Mouse (Mus musculus): ENCODE results near the gene Abi1. TPM values are rescaled to one million over a fixed set of nuclear protein-coding genes. Genes with fewer than 3 reads are reported as not detected.

The Abi1 gene
- total and polyA plus RNA-seq, 3 experiments: 31.9 to 69.8 TPM; not detected in 1

GRCm38 (mm10) chr2:23028826-23029225 is 11.2 kb downstream of the Abi1 start:
- H3K4me3 ChIP-seq (ENCODE audit: control insufficient read depth in 1 of 2, insufficient read depth in 1 of 2, low read depth in 2 of 2, low read length in 2 of 2): no peak overlapping the region
- DNase-seq (ENCODE audit: low read depth, low spot score): no peak
- no peak overlapping the region for H3K27ac ChIP-seq (ENCODE audit: control insufficient read depth, low read depth, low read length)
- TF ChIP-seq GATA1 (IDR thresholded peaks at IDR 0.05; ENCODE audit: low read depth, low read length): no peak
- TF ChIP-seq GABPA (IDR thresholded peaks at IDR 0.05; ENCODE audit: low read depth, low read length): no peak
- TF ChIP-seq MYC (IDR thresholded peaks at IDR 0.05; ENCODE audit: low read depth, low read length): no peak
- no peak for TF ChIP-seq MXI1 (IDR thresholded peaks at IDR 0.05; ENCODE audit: low read depth, low read length)
- TF ChIP-seq TCF12 (IDR thresholded peaks at IDR 0.05; ENCODE audit: low read depth, low read length): no peak
- TF ChIP-seq MEF2A (IDR thresholded peaks at IDR 0.05; ENCODE audit: extremely low read depth, insufficient replicate concordance, low read depth, low read length, poor library complexity, severe bottlenecking): no peak
- TF ChIP-seq UBTF (IDR thresholded peaks at IDR 0.05; ENCODE audit: borderline replicate concordance, insufficient read depth, low read depth, low read length): no peak
- no peak for TF ChIP-seq CTCF (IDR thresholded peaks at IDR 0.05 in 2 of 3, conservative IDR thresholded peaks at IDR 0.05 in 1 of 3; ENCODE audit: control insufficient read depth in 1 of 3, insufficient read depth in 1 of 3, low read depth in 2 of 3, low read length in 3 of 3, poor library complexity in 1 of 3, severe bottlenecking in 1 of 3)
- TF ChIP-seq TBP (IDR thresholded peaks at IDR 0.05; ENCODE audit: low read depth, low read length): no peak
- TF ChIP-seq USF2 (IDR thresholded peaks at IDR 0.05; ENCODE audit: borderline replicate concordance in 1 of 2, insufficient read depth in 1 of 2, low read depth in 1 of 2, low read length in 2 of 2): no peak
- TF ChIP-seq EP300 (IDR thresholded peaks at IDR 0.05; ENCODE audit: low read depth in 1 of 2, low read length in 2 of 2): no peak
- no peak for TF ChIP-seq JUND (IDR thresholded peaks at IDR 0.05; ENCODE audit: low read depth, low read length)
- no peak for TF ChIP-seq SIN3A (IDR thresholded peaks at IDR 0.05; ENCODE audit: low read length)
- no peak for TF ChIP-seq NRF1 (IDR thresholded peaks at IDR 0.05; ENCODE audit: insufficient read depth, low read depth, low read length, poor library complexity, severe bottlenecking)
- no peak for TF ChIP-seq BHLHE40 (IDR thresholded peaks at IDR 0.05; ENCODE audit: borderline replicate concordance, low read depth, low read length)
- TF ChIP-seq CHD1 (IDR thresholded peaks at IDR 0.05; ENCODE audit: low read depth, low read length): no peak
- TF ChIP-seq SMC3 (IDR thresholded peaks at IDR 0.05; ENCODE audit: low read depth, low read length): no peak
- no peak for TF ChIP-seq RCOR1 (IDR thresholded peaks at IDR 0.05; ENCODE audit: low read depth, low read length)
- TF ChIP-seq ETS1 (IDR thresholded peaks at IDR 0.05; ENCODE audit: low read depth, low read length): no peak
- TF ChIP-seq KAT2A (conservative IDR thresholded peaks at IDR 0.05; ENCODE audit: low read depth, low read length): no peak
- peaks cover 0 to 2% of the 10 kb centered on the region in 2 experiments; a peak in 2 of 4 replicates for H3K36me3 ChIP-seq (ENCODE audit: control insufficient read depth in 1 of 2, insufficient read depth in 2 of 2, low read length in 2 of 2)
- no peak overlapping the region for H3K9ac ChIP-seq (ENCODE audit: control insufficient read depth, low read depth, low read length, poor library complexity, severe bottlenecking)
- H3K9me3 ChIP-seq (replicated peaks; ENCODE audit: insufficient read depth, low read length): no peaks in the 10 kb centered on the region
- peaks cover 3 to 7% of the 10 kb centered on the region in 2 experiments; a peak in 3 of 4 replicates for H3K4me1 ChIP-seq (ENCODE audit: control insufficient read depth in 1 of 2, insufficient read depth in 2 of 2, low read length in 2 of 2)
- no peaks in the 10 kb centered on the region for H3K27me3 ChIP-seq (ENCODE audit: control insufficient read depth in 1 of 2, insufficient read depth in 2 of 2, low read length in 2 of 2)
- peaks cover 37% of the 10 kb centered on the region for H3K79me2 ChIP-seq (ENCODE audit: control insufficient read depth, insufficient read depth, low read length, poor library complexity)

- Histone ChIP-seq H3K9me3 (replicated peaks; ENCODE audit: insufficient read depth, low read length) (no peaks in the 10 kb centered on the region), H3K27ac (ENCODE audit: control insufficient read depth, low read depth, low read length) (no peak overlapping the region), H3K27me3 (ENCODE audit: control insufficient read depth in 1 of 2, insufficient read depth in 2 of 2, low read length in 2 of 2) (no peaks in the 10 kb centered on the region), H3K4me1 (ENCODE audit: control insufficient read depth in 1 of 2, insufficient read depth in 2 of 2, low read length in 2 of 2) (peaks cover 3 to 7% of the 10 kb centered on the region in 2 experiments; a peak in 3 of 4 replicates), H3K36me3 (ENCODE audit: control insufficient read depth in 1 of 2, insufficient read depth in 2 of 2, low read length in 2 of 2) (peaks cover 0 to 2% of the 10 kb centered on the region in 2 experiments; a peak in 2 of 4 replicates), H3K4me3 (ENCODE audit: control insufficient read depth in 1 of 2, insufficient read depth in 1 of 2, low read depth in 2 of 2, low read length in 2 of 2) (no peak overlapping the region), H3K9ac (ENCODE audit: control insufficient read depth, low read depth, low read length, poor library complexity, severe bottlenecking) (no peak overlapping the region), H3K79me2 (ENCODE audit: control insufficient read depth, insufficient read depth, low read length, poor library complexity) (peaks cover 41% of the 10 kb centered on the region)
- TF ChIP-seq E2F4 (IDR thresholded peaks at IDR 0.05; ENCODE audit: borderline replicate concordance, low read depth, low read length) (no peak), USF1 (IDR thresholded peaks at IDR 0.05; ENCODE audit: low read depth, low read length) (no peak), RCOR1 (IDR thresholded peaks at IDR 0.05; ENCODE audit: low read depth, low read length) (no peak), HCFC1 (IDR thresholded peaks at IDR 0.05; ENCODE audit: low read depth, low read length) (no peak), MXI1 (IDR thresholded peaks at IDR 0.05; ENCODE audit: low read depth, low read length) (no peak), EP300 (IDR thresholded peaks at IDR 0.05; ENCODE audit: low read depth in 1 of 2, low read length in 2 of 2) (no peak), ETS1 (IDR thresholded peaks at IDR 0.05; ENCODE audit: low read depth, low read length) (peak; percentile 67)
- no peak for DNase-seq (ENCODE audit: low read depth, low spot score)
These were observed 13.7 kb downstream of the Abi1 start for GRCm38 (mm10) chr2:23026379-23026778.
